Mouse (Mus musculus): ENCODE results near the gene Rcc1l.

DNA sequence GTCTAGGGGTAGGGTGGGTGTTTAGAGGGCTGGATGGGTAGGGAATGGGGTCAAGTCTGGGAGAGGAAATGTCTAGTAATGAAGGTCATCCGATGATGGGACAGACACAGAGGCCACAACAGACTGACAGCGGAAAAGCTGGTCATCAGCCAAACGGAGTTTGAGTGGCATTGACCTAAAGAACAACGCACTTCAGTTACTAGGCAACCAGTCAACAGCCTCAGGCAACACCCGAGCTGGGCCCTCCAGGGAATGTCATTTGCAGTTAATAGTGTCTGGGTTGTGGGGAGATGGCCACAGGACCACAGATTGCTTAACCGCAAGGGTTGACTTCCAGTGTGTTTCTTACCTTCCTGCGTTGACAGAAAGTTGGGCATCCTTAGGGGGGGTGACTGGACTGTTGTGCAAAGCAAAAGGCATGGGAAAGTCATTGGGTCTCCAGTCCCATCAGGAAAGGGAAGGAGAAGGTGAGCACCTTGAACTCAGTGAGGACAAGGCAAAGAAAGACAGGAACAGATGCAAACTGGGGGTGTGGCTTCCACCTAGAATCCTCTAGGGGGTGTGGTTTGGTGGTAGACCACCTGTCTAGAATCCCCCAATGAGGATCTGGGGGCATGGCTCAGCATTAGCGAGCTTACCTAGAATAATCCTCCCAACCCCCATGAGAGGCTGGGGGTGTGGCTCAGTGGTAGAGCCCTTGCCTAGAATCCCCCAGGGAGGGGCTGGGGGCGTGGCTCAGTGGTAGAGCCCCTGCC, 55.3 kb downstream of the Rcc1l start:
- TF ChIP-seq POLR2A (IDR thresholded peaks at IDR 0.05; ENCODE audit: insufficient read depth, low read length), result no peak
- no peak for TF ChIP-seq CTCF (IDR thresholded peaks at IDR 0.05; ENCODE audit: low read depth, low read length)
- no peak for TF ChIP-seq EP300 (IDR thresholded peaks at IDR 0.05; ENCODE audit: insufficient read depth, low read depth, low read length)

All from ES-Bruce4 (cell line).